Mouse (Mus musculus): ENCODE results near the gene Impg1. TPM values are rescaled to one million over a fixed set of nuclear protein-coding genes. Genes with fewer than 3 reads are reported as not detected.
"Not testable (repeated sequence)": the region's sequence is repeated elsewhere in the genome, so short reads cannot be mapped to it uniquely, and the experiment has no call there.

The Impg1 gene
- polyA plus RNA-seq, 1 experiment, result 0.30 TPM

DNA sequence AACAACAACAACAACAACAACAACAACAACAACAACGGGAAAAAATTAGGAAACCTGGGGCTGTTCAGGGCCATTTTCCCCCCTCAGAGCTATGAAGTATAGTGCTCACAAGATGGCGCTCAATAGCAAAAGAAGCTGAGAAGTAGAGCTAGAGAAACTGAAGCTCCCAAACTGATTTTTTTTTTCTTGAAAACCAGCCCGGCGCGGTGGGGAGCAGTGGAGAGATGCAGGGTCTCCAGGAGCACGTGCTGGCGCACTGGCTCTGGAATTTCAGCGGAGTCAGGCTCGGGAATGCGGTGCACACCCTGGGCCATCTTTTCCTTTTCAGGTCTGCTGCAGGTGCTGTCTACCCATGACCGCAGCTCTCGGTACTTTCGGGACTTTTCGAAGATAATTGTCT, 133.1 kb downstream of the Impg1 start:
- Histone ChIP-seq H3K27ac (ENCODE audit: control insufficient read depth, insufficient read depth, low read depth, low read length) (no peak overlapping the region), H3K4me3 (ENCODE audit: control insufficient read depth, low read depth, low read length) (peak overlapping the region; percentile 19), H3K4me1 (ENCODE audit: control insufficient read depth, insufficient read depth, low read length) (no peaks in the 10 kb centered on the region), H3K36me3 (ENCODE audit: control insufficient read depth, insufficient read depth, low read length) (no peaks in the 10 kb centered on the region), H3K27me3 (ENCODE audit: control insufficient read depth, insufficient read depth, low read length) (no peaks in the 10 kb centered on the region)
- TF ChIP-seq CTCF (IDR thresholded peaks at IDR 0.05; ENCODE audit: control insufficient read depth, insufficient read depth, insufficient replicate concordance, low read depth, low read length) (no peak), POLR2A (IDR thresholded peaks at IDR 0.05; ENCODE audit: control insufficient read depth, low read depth, low read length) (no peak)

DNA sequence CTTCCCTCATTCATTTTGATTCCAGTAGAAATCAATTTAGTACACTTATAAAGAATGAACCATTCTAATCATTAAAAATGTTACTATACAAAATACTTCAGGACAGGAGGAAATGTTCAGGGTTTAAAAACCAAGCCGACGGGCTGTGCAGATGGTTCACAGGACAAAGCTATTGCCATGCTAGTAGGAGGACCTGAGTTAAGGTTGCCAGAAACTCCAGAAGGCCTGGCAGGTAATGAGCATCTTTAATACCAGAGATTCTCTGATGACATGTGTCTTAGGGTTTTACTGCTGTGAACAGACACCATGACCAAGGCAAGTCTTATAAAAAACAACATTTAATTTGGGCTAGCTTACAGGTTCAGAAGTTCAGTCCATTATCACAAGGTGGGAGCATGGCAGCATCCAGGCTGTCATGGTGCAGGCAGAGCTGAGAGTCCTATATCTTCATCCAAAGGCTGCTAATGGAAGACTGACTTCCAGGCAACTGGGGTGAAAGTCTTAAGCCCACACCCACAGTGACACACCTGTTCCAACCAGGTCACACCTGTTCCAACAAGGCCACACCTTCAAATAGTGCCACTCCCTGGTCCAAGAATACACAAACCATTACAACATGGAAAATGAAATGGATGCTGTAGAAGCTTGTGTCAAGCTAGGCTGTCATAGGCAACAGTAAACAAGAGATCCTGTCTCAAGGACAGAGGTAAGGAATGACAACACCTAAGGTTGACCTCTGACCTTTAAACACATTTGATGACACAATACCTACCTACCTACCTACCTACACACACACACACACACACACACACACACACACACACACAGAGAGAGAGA, 144.0 kb downstream of the Impg1 start:
- H3K27ac ChIP-seq (ENCODE audit: control insufficient read depth, insufficient read depth, low read depth, low read length); H3K4me1 ChIP-seq (ENCODE audit: control insufficient read depth, insufficient read depth, low read length); H3K36me3 ChIP-seq (ENCODE audit: control insufficient read depth, insufficient read depth, low read length); H3K4me3 ChIP-seq (ENCODE audit: control insufficient read depth, low read depth, low read length); H3K27me3 ChIP-seq (ENCODE audit: control insufficient read depth, insufficient read depth, low read length): not testable (repeated sequence)

DNA sequence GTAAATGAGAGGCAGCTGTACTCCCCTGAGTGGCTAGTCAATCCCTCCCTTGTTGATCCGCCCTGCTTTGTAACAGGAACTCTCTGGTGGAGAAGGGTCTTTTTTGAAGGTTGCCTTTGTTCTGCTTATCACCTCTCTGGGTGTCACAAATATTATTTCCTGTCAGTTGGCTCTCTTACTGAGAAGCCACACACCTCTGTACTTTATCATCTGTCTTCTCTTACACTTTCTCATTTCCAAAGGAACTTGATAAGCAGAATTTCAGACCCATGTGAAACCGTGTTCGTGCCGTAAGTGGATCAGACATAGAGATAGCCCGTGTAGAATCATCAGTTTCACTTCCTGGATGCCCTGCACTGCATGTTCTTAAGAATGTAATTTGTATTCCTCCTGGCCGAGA, 147.3 kb downstream of the Impg1 start:
- Histone ChIP-seq H3K4me3 (ENCODE audit: control insufficient read depth, low read depth, low read length) (no peak overlapping the region), H3K36me3 (ENCODE audit: control insufficient read depth, insufficient read depth, low read length) (no peaks in the 10 kb centered on the region), H3K4me1 (ENCODE audit: control insufficient read depth, insufficient read depth, low read length) (no peaks in the 10 kb centered on the region), H3K27me3 (ENCODE audit: control insufficient read depth, insufficient read depth, low read length) (no peaks in the 10 kb centered on the region), H3K27ac (ENCODE audit: control insufficient read depth, insufficient read depth, low read depth, low read length) (no peak overlapping the region)
- TF ChIP-seq CTCF (IDR thresholded peaks at IDR 0.05; ENCODE audit: control insufficient read depth, insufficient read depth, insufficient replicate concordance, low read depth, low read length) (no peak), POLR2A (IDR thresholded peaks at IDR 0.05; ENCODE audit: control insufficient read depth, low read depth, low read length) (no peak)

DNA sequence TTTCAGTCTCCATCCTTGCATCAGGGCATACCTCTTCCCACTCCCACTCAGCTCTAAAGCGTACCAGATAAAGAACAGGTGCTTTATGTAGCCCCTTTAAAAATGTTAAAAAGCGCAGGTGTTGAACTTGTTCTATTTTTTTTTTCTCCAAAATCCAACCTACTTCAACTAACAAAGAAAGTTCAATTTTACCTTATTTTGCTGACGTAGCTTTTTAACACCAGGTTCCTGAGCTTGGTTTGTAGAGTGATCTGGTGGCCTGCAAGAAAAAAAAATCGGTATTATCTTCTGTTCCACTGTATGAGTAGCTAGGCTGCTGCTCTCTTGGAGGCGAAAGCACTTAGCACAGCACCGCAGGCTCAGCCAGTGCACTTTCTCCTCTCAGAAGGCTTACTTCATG, 149.4 kb downstream of the Impg1 start:
- TF ChIP-seq POLR2A (IDR thresholded peaks at IDR 0.05; ENCODE audit: control insufficient read depth, low read depth, low read length) (no peak), CTCF (IDR thresholded peaks at IDR 0.05; ENCODE audit: control insufficient read depth, insufficient read depth, insufficient replicate concordance, low read depth, low read length) (no peak)
- H3K27ac ChIP-seq (ENCODE audit: control insufficient read depth, insufficient read depth, low read depth, low read length), result no peak overlapping the region
- H3K4me3 ChIP-seq (ENCODE audit: control insufficient read depth, low read depth, low read length), result no peak overlapping the region
- H3K4me1 ChIP-seq (ENCODE audit: control insufficient read depth, insufficient read depth, low read length), result no peaks in the 10 kb centered on the region
- H3K27me3 ChIP-seq (ENCODE audit: control insufficient read depth, insufficient read depth, low read length), result no peaks in the 10 kb centered on the region
- no peaks in the 10 kb centered on the region for H3K36me3 ChIP-seq (ENCODE audit: control insufficient read depth, insufficient read depth, low read length)

DNA sequence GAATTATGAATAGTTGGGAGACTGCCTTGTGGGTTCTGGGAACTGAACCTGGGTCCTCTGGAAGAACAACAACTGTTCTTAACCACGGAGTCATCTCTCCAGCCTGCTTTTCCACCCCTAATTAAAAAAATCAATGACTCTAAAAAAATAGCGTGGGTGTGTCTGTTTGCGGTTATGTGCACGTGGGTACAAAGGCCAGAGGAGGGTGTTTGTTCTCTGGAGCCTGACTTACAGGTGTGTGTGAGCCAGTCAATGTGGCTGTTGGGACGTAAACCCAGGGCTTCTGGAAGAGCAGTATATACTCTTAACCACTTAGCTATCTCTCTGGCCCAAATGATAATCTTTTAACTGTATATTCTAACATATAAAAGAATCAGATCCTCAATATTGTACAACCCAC, 151.7 kb downstream of the Impg1 start:
- H3K27me3 ChIP-seq (ENCODE audit: control insufficient read depth, insufficient read depth, low read length), result no peaks in the 10 kb centered on the region
- H3K4me1 ChIP-seq (ENCODE audit: control insufficient read depth, insufficient read depth, low read length), result no peaks in the 10 kb centered on the region
- H3K27ac ChIP-seq (ENCODE audit: control insufficient read depth, insufficient read depth, low read depth, low read length), result no peak overlapping the region
- TF ChIP-seq CTCF (IDR thresholded peaks at IDR 0.05; ENCODE audit: control insufficient read depth, insufficient read depth, insufficient replicate concordance, low read depth, low read length) (no peak), POLR2A (IDR thresholded peaks at IDR 0.05; ENCODE audit: control insufficient read depth, low read depth, low read length) (no peak)
- H3K4me3 ChIP-seq (ENCODE audit: control insufficient read depth, low read depth, low read length), result no peak overlapping the region
- H3K36me3 ChIP-seq (ENCODE audit: control insufficient read depth, insufficient read depth, low read length), result no peaks in the 10 kb centered on the region

DNA sequence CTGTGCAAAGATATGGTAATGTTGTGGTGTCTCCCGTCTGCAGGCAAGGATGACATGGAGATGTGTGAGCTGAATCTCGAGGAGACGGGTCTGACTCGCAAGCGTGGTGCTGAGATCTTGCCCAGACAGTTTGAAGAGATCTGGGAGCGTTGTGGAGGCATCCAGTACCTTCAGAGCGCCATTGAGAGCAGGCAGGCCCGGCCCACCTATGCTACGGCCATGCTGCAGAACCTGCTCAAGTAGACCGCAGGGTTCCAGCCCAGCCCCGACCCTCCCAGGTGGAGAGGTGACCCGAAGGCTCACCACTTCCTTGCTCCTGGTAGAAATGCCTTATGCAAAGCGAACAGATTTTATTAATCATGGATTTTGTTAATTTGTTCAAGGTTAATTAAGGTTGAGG, 157.7 kb downstream of the Impg1 start:
- H3K4me3 ChIP-seq (ENCODE audit: control insufficient read depth, low read depth, low read length), result no peak overlapping the region
- TF ChIP-seq POLR2A (IDR thresholded peaks at IDR 0.05; ENCODE audit: control insufficient read depth, low read depth, low read length) (no peak), CTCF (IDR thresholded peaks at IDR 0.05; ENCODE audit: control insufficient read depth, insufficient read depth, insufficient replicate concordance, low read depth, low read length) (no peak)
- H3K4me1 ChIP-seq (ENCODE audit: control insufficient read depth, insufficient read depth, low read length), result no peaks in the 10 kb centered on the region
- H3K27me3 ChIP-seq (ENCODE audit: control insufficient read depth, insufficient read depth, low read length), result no peaks in the 10 kb centered on the region
- H3K36me3 ChIP-seq (ENCODE audit: control insufficient read depth, insufficient read depth, low read length), result no peaks in the 10 kb centered on the region
- H3K27ac ChIP-seq (ENCODE audit: control insufficient read depth, insufficient read depth, low read depth, low read length), result no peak overlapping the region

DNA sequence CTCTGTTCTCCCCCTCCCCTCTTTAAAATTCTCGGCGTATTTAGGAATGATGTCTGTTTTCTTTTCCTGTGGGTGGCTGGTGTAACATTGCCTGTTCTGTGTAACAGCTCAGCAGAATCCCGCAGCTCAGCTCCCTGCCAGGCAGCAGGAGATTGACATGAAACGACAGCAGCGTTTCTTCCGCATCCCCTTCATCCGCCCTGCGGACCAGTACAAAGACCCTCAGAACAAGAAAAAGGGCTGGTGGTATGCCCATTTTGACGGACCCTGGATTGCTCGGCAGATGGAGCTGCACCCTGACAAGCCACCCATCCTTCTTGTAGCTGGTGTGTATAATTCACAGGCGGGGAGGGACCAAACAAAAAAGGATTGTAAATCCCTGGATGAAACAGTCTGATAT, 158.4 kb downstream of the Impg1 start:
- Histone ChIP-seq H3K27me3 (ENCODE audit: control insufficient read depth, insufficient read depth, low read length) (no peaks in the 10 kb centered on the region), H3K4me3 (ENCODE audit: control insufficient read depth, low read depth, low read length) (no peak overlapping the region), H3K36me3 (ENCODE audit: control insufficient read depth, insufficient read depth, low read length) (no peaks in the 10 kb centered on the region), H3K4me1 (ENCODE audit: control insufficient read depth, insufficient read depth, low read length) (no peaks in the 10 kb centered on the region), H3K27ac (ENCODE audit: control insufficient read depth, insufficient read depth, low read depth, low read length) (no peak overlapping the region)
- TF ChIP-seq CTCF (IDR thresholded peaks at IDR 0.05; ENCODE audit: control insufficient read depth, insufficient read depth, insufficient replicate concordance, low read depth, low read length) (no peak), POLR2A (IDR thresholded peaks at IDR 0.05; ENCODE audit: control insufficient read depth, low read depth, low read length) (no peak)

DNA sequence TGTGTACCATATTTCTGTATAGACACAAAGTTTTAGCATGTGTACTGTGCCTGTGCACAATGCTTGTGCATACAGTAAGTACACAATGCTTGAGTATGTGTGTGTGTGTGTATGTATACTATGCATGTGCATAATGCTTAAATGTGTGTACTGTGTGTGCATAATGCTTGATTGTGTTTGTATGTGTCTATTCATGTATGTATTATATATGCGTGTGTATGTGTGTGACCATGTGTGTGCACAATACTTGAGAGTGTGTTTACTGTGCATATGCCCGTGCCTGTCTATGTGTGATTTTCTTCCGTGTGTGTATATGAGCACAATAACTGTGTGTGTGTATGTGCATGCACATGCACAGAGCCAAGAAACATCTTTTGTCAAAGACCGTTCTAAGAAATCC, 158.9 kb downstream of the Impg1 start:
- H3K4me3 ChIP-seq (ENCODE audit: control insufficient read depth, low read depth, low read length), result no peak overlapping the region
- no peak for TF ChIP-seq POLR2A (IDR thresholded peaks at IDR 0.05; ENCODE audit: control insufficient read depth, low read depth, low read length)
- no peak for TF ChIP-seq CTCF (IDR thresholded peaks at IDR 0.05; ENCODE audit: control insufficient read depth, insufficient read depth, insufficient replicate concordance, low read depth, low read length)
- H3K27ac ChIP-seq (ENCODE audit: control insufficient read depth, insufficient read depth, low read depth, low read length), result no peak overlapping the region
- no peaks in the 10 kb centered on the region for H3K36me3 ChIP-seq (ENCODE audit: control insufficient read depth, insufficient read depth, low read length)
- no peaks in the 10 kb centered on the region for H3K27me3 ChIP-seq (ENCODE audit: control insufficient read depth, insufficient read depth, low read length)
- no peaks in the 10 kb centered on the region for H3K4me1 ChIP-seq (ENCODE audit: control insufficient read depth, insufficient read depth, low read length)
